Mouse (Mus musculus): ENCODE measurements around the gene Ticam1.

DNA sequence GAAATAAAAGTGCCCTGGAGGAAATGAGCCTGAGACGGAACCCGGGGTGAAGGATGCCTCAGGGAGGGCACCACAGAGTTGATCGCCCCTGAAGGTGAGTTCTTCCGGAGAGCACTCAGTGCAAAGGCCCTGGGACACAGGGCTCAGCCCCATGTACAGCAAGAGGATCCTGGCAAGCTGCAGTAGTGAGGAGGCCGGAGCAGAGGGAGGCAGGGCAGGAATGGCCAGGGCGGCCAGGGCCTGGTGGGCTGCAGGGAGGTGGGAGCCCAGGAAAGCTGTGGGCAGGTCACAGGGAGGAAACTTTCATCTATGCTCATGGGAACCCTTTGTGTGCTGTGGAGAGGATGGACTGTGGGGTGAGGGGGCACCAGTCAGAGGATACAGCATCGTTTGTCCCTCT is 3.1 kb downstream of the Ticam1 start:
- TF ChIP-seq CHD2 (IDR thresholded peaks at IDR 0.05; ENCODE audit: low read depth, low read length), result no peak
- no peak for TF ChIP-seq HCFC1 (IDR thresholded peaks at IDR 0.05; ENCODE audit: borderline replicate concordance, insufficient read depth, low read length)
- no peak for TF ChIP-seq MAFK (IDR thresholded peaks at IDR 0.05; ENCODE audit: insufficient read depth, low read depth, low read length)
- TF ChIP-seq ZC3H11A (IDR thresholded peaks at IDR 0.05; ENCODE audit: borderline replicate concordance, low read depth, low read length), result no peak
- TF ChIP-seq ZNF384 (IDR thresholded peaks at IDR 0.05; ENCODE audit: low read depth, low read length), result no peak

All from ES-E14 (cell line).